Mouse (Mus musculus) kidney, postnatal 0 days (tissue): ENCODE measurements around the gene Osbpl8. TPM values are rescaled to one million over a fixed set of nuclear protein-coding genes. Genes with fewer than 3 reads are reported as not detected.
A peak's percentile ranks its signal among the peaks of the same experiment; 100 is the strongest.

ENCODE experiments used
- ATAC-seq: fragments of 200-750 bp; cut with Nextera tagmentation; replicated peaks from 2 replicates; pipeline ENCODE4 v1.8.0; 2017; ENCODE audit warnings: low read depth, moderate number of reproducible peaks, moderate TSS enrichment, moderate library complexity; ENCODE audit not compliant: low FRiP score
- DNase-seq: peaks from one replicate; pipeline ENCODE4 v3.0.0-alpha.2; 2016; ENCODE audit warnings: low spot score
- H3K27ac ChIP-seq: fragments of 300-500 bp; sonication (generic); 2 replicates; pipeline ENCODE4 v1.5.1; 2014; ENCODE audit warnings: mild to moderate bottlenecking
- H3K27me3 ChIP-seq: fragments of 300-500 bp; sonication (generic); 2 replicates; pipeline ENCODE4 v1.6.1; 2014; ENCODE audit warnings: low read length, mixed read lengths; ENCODE audit not compliant: insufficient read depth
- H3K36me3 ChIP-seq: fragments of 300-500 bp; sonication (generic); 2 replicates; pipeline ENCODE4 v1.6.1; 2014; ENCODE audit warnings: low read length, mixed read lengths; ENCODE audit not compliant: insufficient read depth
- H3K4me1 ChIP-seq: fragments of 300-500 bp; sonication (generic); replicated peaks from 2 replicates; pipeline ENCODE4 v1.6.1; 2014; ENCODE audit warnings: antibody characterized with exemption, low read length, mixed read lengths; ENCODE audit not compliant: insufficient read depth
- H3K4me2 ChIP-seq: fragments of 300-500 bp; sonication (generic); 2 replicates; pipeline ENCODE4 v1.6.1; 2014; ENCODE audit warnings: mild to moderate bottlenecking, low read length, moderate library complexity, mixed read lengths
- H3K4me3 ChIP-seq: fragments of 300-500 bp; sonication (generic); replicated peaks from 2 replicates; pipeline ENCODE4 v1.5.1; 2014; ENCODE audit warnings: low read depth, low read length
- H3K9ac ChIP-seq: fragments of 300-500 bp; sonication (generic); 2 replicates; pipeline ENCODE4 v1.6.1; 2014; ENCODE audit warnings: low read depth, low read length
- H3K9me3 ChIP-seq: fragments of 300-500 bp; sonication (generic); replicated peaks from 2 replicates; pipeline ENCODE4 v1.6.1; 2016; ENCODE audit warnings: low read length, inconsistent platforms, mixed read lengths
- CTCF ChIP-seq: IDR thresholded peaks from 2 replicates; pipeline ENCODE4 v1.5.1; 2016; ENCODE audit warnings: antibody characterized with exemption, low read depth, mild to moderate bottlenecking, moderate library complexity
- WGBS: fragments of 180-500 bp; shearing (Covaris S2); extraction: QIAGEN DNeasy Blood & Tissue Kit; methylation state at CpG from one replicate; pipeline ENCODE4 v1.1.7; 2014; 5-methylcytosine and 5-hydroxymethylcytosine counted together
- polyA plus RNA-seq: library from polyadenylated mRNA; unstranded; fragments of >200 nt; fragmentation: Nextera tagmentation; extraction: Ambion mirVana; gene quantifications from 2 replicates; pipeline ENCODE4 v1.2.1, GENCODE M21; 2015

Gene Osbpl8
- polyA plus RNA-seq, 1 experiment from 2014 or later, result 11.8 TPM

DNA sequence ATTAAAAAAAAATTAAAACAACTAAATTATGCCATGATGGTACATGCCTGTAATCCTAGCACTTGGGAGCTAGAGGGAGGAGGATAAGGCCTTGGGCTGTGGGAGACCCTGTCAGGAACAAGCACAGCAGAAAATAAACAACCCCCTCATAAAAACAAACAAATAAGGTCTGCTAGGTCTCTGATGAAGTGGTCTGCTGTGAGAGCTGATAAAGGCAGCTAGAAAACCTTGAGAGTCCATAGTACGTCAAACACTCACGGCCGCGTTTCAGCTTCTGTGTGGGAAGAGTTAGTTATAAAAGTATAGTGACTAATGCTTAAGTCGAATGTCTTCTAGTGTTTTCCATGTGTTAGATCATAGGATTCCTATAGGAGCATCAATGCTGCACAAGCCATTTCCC, 72.9 kb downstream of the Osbpl8 start:
- no peak overlapping the region for H3K4me2 ChIP-seq
- H3K4me3 ChIP-seq, result no peak overlapping the region
- no peak overlapping the region for H3K9ac ChIP-seq
- DNase-seq (no peak), ATAC-seq (no peak)
- no peak for TF ChIP-seq CTCF
- H3K27me3 ChIP-seq, result no peaks in the 10 kb centered on the region
- no peaks in the 10 kb centered on the region for H3K4me1 ChIP-seq
- 79% methylated on average over 5 of the region's 5 CpGs for WGBS
- no peaks in the 10 kb centered on the region for H3K36me3 ChIP-seq
- no peaks in the 10 kb centered on the region for H3K9me3 ChIP-seq
- no peak overlapping the region for H3K27ac ChIP-seq

- no peak overlapping the region for H3K9ac ChIP-seq
- DNase-seq (no peak), ATAC-seq (no peak)
- no peak overlapping the region for H3K4me3 ChIP-seq
- no peak overlapping the region for H3K4me2 ChIP-seq
- no peaks in the 10 kb centered on the region for H3K36me3 ChIP-seq
- no peaks in the 10 kb centered on the region for H3K9me3 ChIP-seq
- 76% methylated on average over 7 of the region's 7 CpGs for WGBS
- no peaks in the 10 kb centered on the region for H3K27me3 ChIP-seq
- TF ChIP-seq CTCF, result no peak
- no peak overlapping the region for H3K27ac ChIP-seq
- no peaks in the 10 kb centered on the region for H3K4me1 ChIP-seq
These were observed 78.1 kb downstream of the Osbpl8 start for GRCm38 (mm10) chr10:111242677-111243076.

- no peak overlapping the region for H3K4me2 ChIP-seq
- 49% methylated on average over 4 of the region's 4 CpGs for WGBS
- no peak for ATAC-seq
These were observed 83.1 kb downstream of the Osbpl8 start for GRCm38 (mm10) chr10:111247609-111248008.

GRCm38 (mm10) chr10:111248177-111248576, 83.6 kb downstream of the Osbpl8 start:
- Histone ChIP-seq H3K4me3 (no peak overlapping the region), H3K9me3 (no peaks in the 10 kb centered on the region), H3K4me2 (peak overlapping the region; percentile 4; the same call in 1 of the 2 replicates), H3K27ac (no peak overlapping the region), H3K36me3 (no peaks in the 10 kb centered on the region), H3K27me3 (no peaks in the 10 kb centered on the region), H3K4me1 (no peaks in the 10 kb centered on the region), H3K9ac (no peak overlapping the region)
- ATAC-seq (no peak), DNase-seq (no peak)
- TF ChIP-seq CTCF, result no peak
- 28% methylated on average over 6 of the region's 6 CpGs for WGBS

More at GRCm38 (mm10) chr10:111247609-111248008, 83.1 kb downstream of the Osbpl8 start:
- no peak for DNase-seq
- Histone ChIP-seq H3K4me1 (no peaks in the 10 kb centered on the region), H3K9me3 (no peaks in the 10 kb centered on the region), H3K27me3 (no peaks in the 10 kb centered on the region), H3K4me3 (no peak overlapping the region), H3K36me3 (no peaks in the 10 kb centered on the region), H3K27ac (no peak overlapping the region), H3K9ac (no peak overlapping the region)
- TF ChIP-seq CTCF, result no peak

- no peaks in the 10 kb centered on the region for H3K4me1 ChIP-seq
- H3K36me3 ChIP-seq, result no peaks in the 10 kb centered on the region
- no peak overlapping the region for H3K4me3 ChIP-seq
- ATAC-seq (no peak), DNase-seq (no peak)
- no peaks in the 10 kb centered on the region for H3K27me3 ChIP-seq
- H3K9me3 ChIP-seq, result no peaks in the 10 kb centered on the region
- 85% methylated on average over 4 of the region's 4 CpGs for WGBS
- H3K9ac ChIP-seq, result no peak overlapping the region
- H3K4me2 ChIP-seq, result no peak overlapping the region
- TF ChIP-seq CTCF, result no peak
- H3K27ac ChIP-seq, result no peak overlapping the region
These were observed 85.6 kb downstream of the Osbpl8 start for GRCm38 (mm10) chr10:111250192-111250591.

DNA sequence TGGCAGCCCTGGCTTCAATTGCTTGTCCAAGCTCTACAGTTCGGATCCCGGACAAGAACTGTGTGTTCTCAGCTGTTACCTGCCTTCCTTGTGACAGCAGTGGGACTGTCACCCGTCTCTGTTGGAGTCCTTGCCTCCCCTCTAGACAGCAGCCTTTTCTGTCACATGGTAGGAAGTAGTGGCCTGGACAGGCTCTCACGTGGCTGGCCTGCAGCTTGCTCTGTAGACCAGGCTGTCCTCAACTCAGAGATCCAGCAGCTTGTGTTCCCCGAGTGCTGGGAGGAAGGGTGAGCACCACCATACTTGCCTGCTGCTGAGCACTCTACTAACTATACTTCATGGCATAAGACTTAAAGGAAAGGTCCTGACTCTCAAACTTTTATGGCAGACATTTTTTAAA, 87.1 kb downstream of the Osbpl8 start:
- no peak for ATAC-seq
- 70% methylated on average over 5 of the region's 5 CpGs for WGBS
- DNase-seq, result no peak
- no peak overlapping the region for H3K4me2 ChIP-seq
- H3K36me3 ChIP-seq, result no peaks in the 10 kb centered on the region
- no peak for TF ChIP-seq CTCF
- H3K9me3 ChIP-seq, result no peaks in the 10 kb centered on the region
- H3K27ac ChIP-seq, result no peak overlapping the region
- H3K9ac ChIP-seq, result no peak overlapping the region
- no peaks in the 10 kb centered on the region for H3K27me3 ChIP-seq
- H3K4me3 ChIP-seq, result no peak overlapping the region
- H3K4me1 ChIP-seq, result no peaks in the 10 kb centered on the region

GRCm38 (mm10) chr10:111255228-111255627, 90.7 kb downstream of the Osbpl8 start:
- ATAC-seq, result no peak
- no peak for DNase-seq
- no peak for TF ChIP-seq CTCF
- Histone ChIP-seq H3K4me2 (no peak overlapping the region), H3K9me3 (no peaks in the 10 kb centered on the region), H3K9ac (no peak overlapping the region), H3K27ac (no peak overlapping the region), H3K4me3 (no peak overlapping the region), H3K4me1 (no peaks in the 10 kb centered on the region), H3K36me3 (no peaks in the 10 kb centered on the region), H3K27me3 (no peaks in the 10 kb centered on the region)
- whole genome bisulfite sequencing, result 94% methylated on average over 6 of the region's 6 CpGs
